Mouse (Mus musculus) hindbrain, embryonic 14.5 days (tissue): ENCODE results near the gene Fgfr2. TPM values are rescaled to one million over a fixed set of nuclear protein-coding genes. Genes with fewer than 3 reads are reported as not detected.

Source experiments
- ATAC-seq: fragments of 200-750 bp; cut with Nextera tagmentation; 2 replicates; pipeline ENCODE4 v1.8.0; 2017; ENCODE audit warnings: moderate number of reproducible peaks, mild to moderate bottlenecking, moderate TSS enrichment, moderate library complexity; ENCODE audit not compliant: low FRiP score
- DNase-seq: peaks from one replicate; pipeline ENCODE4 v3.0.0-alpha.2; 2015; ENCODE audit warnings: low spot score
- H3K27ac ChIP-seq: fragments of 300-500 bp; sonication (generic); 2 replicates; pipeline ENCODE4 v1.5.1; 2014; ENCODE audit warnings: mild to moderate bottlenecking, moderate library complexity
- H3K27me3 ChIP-seq: fragments of 300-500 bp; sonication (generic); 2 replicates; pipeline ENCODE4 v1.6.1; 2014; ENCODE audit warnings: mild to moderate bottlenecking, low read length, mixed read lengths; ENCODE audit not compliant: control insufficient read depth, insufficient read depth
- H3K36me3 ChIP-seq: fragments of 300-500 bp; sonication (generic); replicated peaks from 2 replicates; pipeline ENCODE4 v1.6.1; 2014; ENCODE audit not compliant: control insufficient read depth, insufficient read depth
- H3K4me1 ChIP-seq: fragments of 300-500 bp; sonication (generic); replicated peaks from 2 replicates; pipeline ENCODE4 v1.6.1; 2014; ENCODE audit warnings: antibody characterized with exemption, low read length, mixed read lengths; ENCODE audit not compliant: control insufficient read depth, insufficient read depth
- H3K4me2 ChIP-seq: fragments of 300-500 bp; sonication (generic); replicated peaks from 2 replicates; pipeline ENCODE4 v1.6.1; 2014; ENCODE audit warnings: mild to moderate bottlenecking, moderate library complexity
- H3K4me3 ChIP-seq: fragments of 300-500 bp; sonication (generic); replicated peaks from 2 replicates; pipeline ENCODE4 v1.5.1; 2014; ENCODE audit warnings: mild to moderate bottlenecking, low read length
- H3K9ac ChIP-seq: fragments of 300-500 bp; sonication (generic); 2 replicates; pipeline ENCODE4 v1.6.1; 2014
- H3K9me3 ChIP-seq: fragments of 300-500 bp; sonication (generic); 2 replicates; pipeline ENCODE4 v1.6.1; 2016; ENCODE audit warnings: low read length; ENCODE audit not compliant: control insufficient read depth
- WGBS: fragments of 180-500 bp; shearing (Covaris S2); extraction: QIAGEN DNeasy Blood & Tissue Kit; methylation state at CpG from one replicate; pipeline ENCODE4 v1.1.7; 2014; 5-methylcytosine and 5-hydroxymethylcytosine counted together
- polyA plus RNA-seq: library from polyadenylated mRNA; unstranded; fragments of >200 nt; fragmentation: Nextera tagmentation; extraction: Ambion mirVana; gene quantifications from 2 replicates; pipeline ENCODE4 v1.2.1, GENCODE M21; 2014

Gene Fgfr2
- polyA plus RNA-seq, 1 experiment from 2014 or later: 43.5 TPM

DNA sequence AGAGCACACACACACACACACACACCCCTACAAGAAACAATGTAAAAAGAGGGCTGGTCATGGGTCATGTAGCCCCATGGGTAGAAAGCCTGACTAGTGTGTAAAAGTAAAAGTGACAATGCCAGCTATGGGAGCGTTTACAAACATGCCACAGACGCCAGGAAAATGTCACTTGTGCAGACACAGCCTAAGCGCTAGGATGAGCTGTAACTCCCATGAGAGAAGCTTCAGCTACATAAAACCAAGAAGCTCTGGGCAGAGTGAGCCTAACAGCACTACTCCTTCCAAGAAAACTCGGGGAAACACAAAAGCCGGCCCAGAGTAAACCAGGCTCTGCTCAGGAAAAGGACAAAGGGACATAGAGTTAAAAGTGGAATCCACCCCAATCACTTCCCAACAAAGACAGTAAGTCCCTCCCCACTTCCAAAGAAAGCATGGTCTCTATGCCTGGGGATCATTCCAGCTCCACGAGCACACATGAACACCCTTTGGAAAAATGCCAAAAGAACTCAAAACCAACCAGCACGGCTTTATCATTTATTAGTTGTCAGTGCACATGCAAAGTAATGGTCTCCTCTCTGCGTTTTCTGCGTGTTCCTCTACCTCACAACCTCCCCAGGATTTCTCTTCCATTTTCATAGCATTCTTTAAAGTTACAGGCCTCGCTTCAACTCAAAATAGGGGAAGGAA is 899.6 kb downstream of the Fgfr2 start:
- no peak overlapping the region for H3K4me3 ChIP-seq
- H3K4me2 ChIP-seq: no peak overlapping the region
- H3K27ac ChIP-seq: no peak overlapping the region
- H3K9me3 ChIP-seq: no peaks in the 10 kb centered on the region
- peak overlapping the region; percentile 3; the same call in 1 of the 2 replicates for H3K9ac ChIP-seq
- no peak for ATAC-seq
- 45% methylated on average over 10 of the region's 10 CpGs for WGBS
- peak; percentile 49 for DNase-seq
- H3K4me1 ChIP-seq: no peaks in the 10 kb centered on the region; the same call in 1 of the 2 replicates
- H3K27me3 ChIP-seq: no peaks in the 10 kb centered on the region
- H3K36me3 ChIP-seq: no peaks in the 10 kb centered on the region

DNA sequence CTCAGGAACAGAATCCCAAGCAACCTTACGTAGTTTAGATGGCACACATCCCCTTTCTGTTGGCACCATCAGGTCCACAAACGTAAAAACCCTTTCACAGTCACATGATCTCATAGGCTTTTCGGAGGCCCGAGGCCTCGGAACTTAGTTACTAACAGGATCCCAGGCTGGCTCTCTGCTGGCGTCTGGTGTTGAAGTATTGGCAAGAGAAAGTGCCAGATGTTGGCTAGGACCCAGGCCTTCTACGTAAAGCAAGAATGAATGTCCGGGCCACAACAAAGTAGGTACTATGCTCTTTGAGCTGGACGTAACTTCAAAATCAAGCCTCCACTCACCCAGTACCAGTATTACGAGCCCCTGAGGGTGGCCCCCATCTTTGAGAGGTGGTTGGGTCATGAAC is 909.1 kb downstream of the Fgfr2 start:
- no peak overlapping the region for H3K4me2 ChIP-seq
- no peak overlapping the region for H3K4me3 ChIP-seq
- 73% methylated on average over 10 of the region's 10 CpGs for WGBS
- H3K36me3 ChIP-seq: no peaks in the 10 kb centered on the region
- no peak overlapping the region for H3K27ac ChIP-seq
- H3K9ac ChIP-seq: no peak overlapping the region
- DNase-seq (no peak), ATAC-seq (no peak)
- H3K9me3 ChIP-seq: no peaks in the 10 kb centered on the region
- no peaks in the 10 kb centered on the region for H3K4me1 ChIP-seq
- no peaks in the 10 kb centered on the region for H3K27me3 ChIP-seq

DNA sequence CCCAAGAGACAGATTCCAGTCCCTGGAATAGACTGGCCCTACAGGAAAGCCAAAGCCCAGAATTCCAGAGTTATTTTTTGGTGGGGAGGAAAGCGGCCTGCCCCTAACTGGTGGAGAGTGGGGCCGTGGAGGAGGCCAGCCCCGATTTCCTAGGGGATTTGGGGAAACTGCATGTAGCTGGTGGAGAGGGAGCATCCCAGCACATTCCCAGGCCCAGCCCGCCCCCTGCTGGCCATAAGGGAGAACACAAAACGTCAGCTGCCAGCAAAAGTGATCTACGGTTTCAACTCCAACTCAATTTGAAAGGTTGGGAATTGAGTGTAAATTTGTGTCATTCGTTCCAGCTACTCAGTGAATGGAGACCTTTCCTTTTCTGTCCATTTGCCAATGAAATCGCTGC is 909.7 kb downstream of the Fgfr2 start:
- no peak for ATAC-seq
- 8% methylated on average over 8 of the region's 8 CpGs for WGBS
- H3K4me1 ChIP-seq: no peaks in the 10 kb centered on the region
- no peak overlapping the region for H3K4me3 ChIP-seq
- DNase-seq: peak; percentile 87
- no peaks in the 10 kb centered on the region for H3K9me3 ChIP-seq
- no peak overlapping the region for H3K9ac ChIP-seq
- H3K27me3 ChIP-seq: no peaks in the 10 kb centered on the region
- no peak overlapping the region for H3K27ac ChIP-seq
- H3K4me2 ChIP-seq: no peak overlapping the region
- H3K36me3 ChIP-seq: no peaks in the 10 kb centered on the region

- H3K36me3 ChIP-seq: no peaks in the 10 kb centered on the region
- peak overlapping the region; percentile 29; the same call in 1 of the 2 replicates for H3K27ac ChIP-seq
- no peak overlapping the region for H3K4me3 ChIP-seq
- no peak overlapping the region for H3K9ac ChIP-seq
- no peak overlapping the region for H3K4me2 ChIP-seq
- 81% methylated on average over 6 of the region's 6 CpGs for WGBS
- no peak; the same call in 1 of the 2 replicates for ATAC-seq
- H3K4me1 ChIP-seq: no peaks in the 10 kb centered on the region
- DNase-seq: no peak
- H3K27me3 ChIP-seq: no peaks in the 10 kb centered on the region
- H3K9me3 ChIP-seq: no peaks in the 10 kb centered on the region
Observed at GRCm38 (mm10) chr7:132211920-132212701, 911.0 kb downstream of the Fgfr2 start.

- Histone ChIP-seq H3K4me1 (no peaks in the 10 kb centered on the region), H3K4me3 (no peak overlapping the region), H3K27ac (no peak overlapping the region), H3K27me3 (no peaks in the 10 kb centered on the region), H3K36me3 (no peaks in the 10 kb centered on the region), H3K9ac (no peak overlapping the region), H3K9me3 (no peaks in the 10 kb centered on the region), H3K4me2 (no peak overlapping the region)
- no peak for ATAC-seq
- no peak for DNase-seq
- WGBS: 84% methylated on average over 5 of the region's 5 CpGs
Observed at GRCm38 (mm10) chr7:132210616-132211015, 912.5 kb downstream of the Fgfr2 start.

- DNase-seq (no peak), ATAC-seq (no peak)
- no peak overlapping the region for H3K4me3 ChIP-seq
- H3K4me2 ChIP-seq: no peak overlapping the region
- H3K27me3 ChIP-seq: no peaks in the 10 kb centered on the region
- no peaks in the 10 kb centered on the region for H3K4me1 ChIP-seq
- H3K9me3 ChIP-seq: no peaks in the 10 kb centered on the region
- WGBS: 83% methylated on average over 9 of the region's 9 CpGs
- no peak overlapping the region for H3K9ac ChIP-seq
- H3K36me3 ChIP-seq: no peaks in the 10 kb centered on the region
- H3K27ac ChIP-seq: no peak overlapping the region
Observed at GRCm38 (mm10) chr7:132208946-132209651, 914.1 kb downstream of the Fgfr2 start.

GRCm38 (mm10) chr7:132204073-132204612 is 919.0 kb downstream of the Fgfr2 start:
- Histone ChIP-seq H3K4me2 (no peak overlapping the region), H3K27ac (no peak overlapping the region), H3K4me3 (no peak overlapping the region), H3K27me3 (no peaks in the 10 kb centered on the region), H3K9ac (no peak overlapping the region), H3K9me3 (no peaks in the 10 kb centered on the region), H3K36me3 (no peaks in the 10 kb centered on the region), H3K4me1 (no peaks in the 10 kb centered on the region)
- WGBS: 78% methylated on average over 1 of the region's 1 CpGs
- ATAC-seq: no peak
- no peak for DNase-seq

DNA sequence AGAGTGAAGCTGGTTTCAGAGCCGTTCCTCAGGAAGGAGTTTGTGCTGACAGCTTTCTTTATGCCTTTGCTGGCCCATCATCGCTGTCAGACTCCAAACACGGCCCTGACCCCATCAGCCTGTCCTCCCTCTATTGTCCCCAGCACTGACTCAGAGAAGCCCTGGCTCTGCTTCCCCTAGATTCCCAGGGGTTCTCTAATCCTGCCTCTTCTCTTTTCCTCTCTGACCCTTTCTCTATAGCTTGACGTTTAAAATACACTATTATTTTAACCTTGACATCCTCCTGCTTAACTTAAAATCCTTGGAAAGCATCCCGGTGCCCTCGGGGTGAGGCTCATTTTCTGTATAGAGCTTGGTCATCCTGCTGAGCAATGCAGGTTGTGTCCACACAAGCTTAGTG is 923.5 kb downstream of the Fgfr2 start:
- no peaks in the 10 kb centered on the region for H3K27me3 ChIP-seq
- no peaks in the 10 kb centered on the region; the same call in 1 of the 2 replicates for H3K4me1 ChIP-seq
- H3K9me3 ChIP-seq: no peaks in the 10 kb centered on the region
- no peak overlapping the region for H3K9ac ChIP-seq
- no peak overlapping the region for H3K27ac ChIP-seq
- DNase-seq: no peak
- H3K36me3 ChIP-seq: no peaks in the 10 kb centered on the region
- ATAC-seq: no peak
- no peak overlapping the region for H3K4me2 ChIP-seq
- WGBS: 44% methylated on average over 6 of the region's 6 CpGs
- H3K4me3 ChIP-seq: no peak overlapping the region

GRCm38 (mm10) chr7:132198806-132199205 is 924.3 kb downstream of the Fgfr2 start:
- Histone ChIP-seq H3K4me3 (no peak overlapping the region), H3K27ac (no peak overlapping the region), H3K4me1 (no peaks in the 10 kb centered on the region; the same call in 1 of the 2 replicates), H3K36me3 (no peaks in the 10 kb centered on the region), H3K4me2 (no peak overlapping the region), H3K9ac (no peak overlapping the region), H3K27me3 (no peaks in the 10 kb centered on the region), H3K9me3 (no peaks in the 10 kb centered on the region)
- DNase-seq: no peak
- 91% methylated on average over 1 of the region's 1 CpGs for WGBS
- no peak for ATAC-seq
